Mouse (Mus musculus): Measurements from ENCODE around the gene Inf2. TPM values are rescaled to one million over a fixed set of nuclear protein-coding genes. Genes with fewer than 3 reads are reported as not detected.
A peak's percentile ranks its signal among the peaks of the same experiment; 100 is the strongest.

Gene Inf2
- total RNA-seq, 2 experiments from 2014 or later, result 7.8 to 18.1 TPM

- peak; percentile 53 for ATAC-seq (replicated peaks; ENCODE audit: poor library complexity, severe bottlenecking)
These were observed 5.6 kb downstream of the Inf2 start for GRCm38 (mm10) chr12:112593951-112594915.

GRCm38 (mm10) chr12:112594989-112595388, 6.4 kb downstream of the Inf2 start:
- ATAC-seq (replicated peaks; ENCODE audit: poor library complexity, severe bottlenecking), result no peak

- ATAC-seq (replicated peaks; ENCODE audit: poor library complexity, severe bottlenecking), result no peak
These were observed 7.0 kb downstream of the Inf2 start for GRCm38 (mm10) chr12:112595626-112596025.

DNA sequence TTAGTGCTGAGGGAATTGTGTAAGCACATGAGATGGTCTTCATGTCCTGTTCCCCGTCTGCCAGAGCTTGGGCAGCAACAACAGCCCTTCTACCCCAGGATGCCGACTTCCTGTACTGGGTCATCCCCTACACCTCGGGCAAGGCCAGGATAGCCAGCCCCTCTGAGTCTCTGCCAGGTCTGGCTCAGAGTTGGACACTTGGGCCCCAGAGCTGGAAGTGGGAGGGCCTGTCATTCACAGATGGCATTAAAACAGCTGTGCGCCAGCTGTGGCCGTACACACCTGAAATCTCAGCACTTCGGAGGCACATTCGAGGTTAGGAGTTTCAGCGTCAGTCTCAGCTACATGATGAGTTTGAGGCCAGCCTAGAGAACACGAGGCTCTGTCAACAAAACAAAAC, 7.9 kb downstream of the Inf2 start:
- no peak for ATAC-seq (replicated peaks; ENCODE audit: poor library complexity, severe bottlenecking)

DNA sequence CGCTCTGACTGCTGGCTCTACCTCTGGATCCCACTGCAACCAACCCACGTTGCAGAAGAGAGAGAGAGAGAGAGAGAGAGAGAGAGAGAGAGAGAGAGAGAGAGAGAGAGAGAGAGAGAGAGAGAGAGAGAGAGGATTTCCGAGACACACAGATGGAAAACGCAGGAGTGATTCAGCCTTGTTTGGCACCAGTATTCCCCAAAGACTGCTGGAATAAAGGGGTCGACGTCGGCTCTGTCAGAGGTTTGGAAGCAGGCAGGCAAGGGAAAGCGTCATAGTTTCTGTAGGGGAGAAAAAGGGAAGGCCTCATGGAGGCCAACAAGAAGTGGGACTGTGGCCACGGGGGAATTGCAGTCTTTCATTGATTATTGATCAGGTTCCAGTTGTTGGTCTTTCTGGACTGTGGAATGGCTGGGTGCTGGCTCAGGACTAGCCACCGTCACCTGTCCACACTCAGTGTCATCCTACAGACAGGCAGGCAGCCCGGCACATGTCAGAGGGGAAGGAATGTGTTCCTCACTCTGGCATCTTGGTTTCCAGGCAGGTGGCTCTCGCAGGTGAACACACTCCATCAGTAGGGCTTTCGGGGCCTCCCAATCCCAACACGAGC, 8.4 kb downstream of the Inf2 start:
- no peak for ATAC-seq (replicated peaks; ENCODE audit: poor library complexity, severe bottlenecking)

DNA sequence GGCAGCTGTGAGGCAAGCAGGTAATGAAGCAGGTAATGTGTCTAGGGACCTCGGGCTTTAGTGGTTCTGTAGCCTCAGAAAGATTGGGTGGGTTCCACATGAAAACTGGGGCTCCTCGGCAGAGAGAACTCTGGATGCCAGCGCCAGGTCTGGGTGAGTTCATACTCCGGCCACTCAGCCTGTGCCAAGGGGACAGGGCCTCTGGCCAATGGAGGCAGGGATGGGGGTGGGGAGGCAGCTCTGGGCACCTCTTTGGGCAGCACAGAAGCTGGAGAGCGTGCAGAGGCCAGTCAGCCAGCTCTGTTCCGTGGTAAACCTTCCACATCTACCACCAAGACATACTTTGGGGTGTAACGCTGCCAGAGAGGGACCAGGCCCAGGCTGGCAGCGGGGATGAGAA, 9.0 kb downstream of the Inf2 start:
- no peak for ATAC-seq (replicated peaks; ENCODE audit: poor library complexity, severe bottlenecking)

DNA sequence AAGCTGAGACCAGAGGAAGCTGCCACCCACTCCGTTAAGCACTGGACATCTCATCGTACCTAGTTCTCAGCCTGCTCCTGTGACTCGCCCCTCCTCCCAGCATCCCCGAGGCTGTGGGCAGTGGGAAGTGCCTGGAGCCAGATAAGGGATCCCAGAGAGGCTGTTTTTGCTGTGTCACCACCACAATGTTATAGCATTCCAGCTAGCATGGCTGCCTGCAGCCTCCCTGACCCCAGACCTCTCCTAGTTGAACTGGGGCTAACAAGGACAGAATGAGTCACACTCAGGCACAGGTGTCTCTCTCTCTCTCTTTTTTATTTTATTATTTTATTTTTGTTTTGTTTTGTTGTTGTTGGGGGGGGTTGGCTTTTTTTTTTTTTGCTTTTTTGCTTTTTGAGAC, 10.6 kb downstream of the Inf2 start:
- ATAC-seq (replicated peaks; ENCODE audit: poor library complexity, severe bottlenecking), result peak; percentile 47

- no peak for ATAC-seq (replicated peaks; ENCODE audit: poor library complexity, severe bottlenecking)
These were observed 11.5 kb downstream of the Inf2 start for GRCm38 (mm10) chr12:112599942-112600611.

GRCm38 (mm10) chr12:112604022-112604421, 15.4 kb downstream of the Inf2 start:
- no peak for ATAC-seq (replicated peaks; ENCODE audit: poor library complexity, severe bottlenecking)

DNA sequence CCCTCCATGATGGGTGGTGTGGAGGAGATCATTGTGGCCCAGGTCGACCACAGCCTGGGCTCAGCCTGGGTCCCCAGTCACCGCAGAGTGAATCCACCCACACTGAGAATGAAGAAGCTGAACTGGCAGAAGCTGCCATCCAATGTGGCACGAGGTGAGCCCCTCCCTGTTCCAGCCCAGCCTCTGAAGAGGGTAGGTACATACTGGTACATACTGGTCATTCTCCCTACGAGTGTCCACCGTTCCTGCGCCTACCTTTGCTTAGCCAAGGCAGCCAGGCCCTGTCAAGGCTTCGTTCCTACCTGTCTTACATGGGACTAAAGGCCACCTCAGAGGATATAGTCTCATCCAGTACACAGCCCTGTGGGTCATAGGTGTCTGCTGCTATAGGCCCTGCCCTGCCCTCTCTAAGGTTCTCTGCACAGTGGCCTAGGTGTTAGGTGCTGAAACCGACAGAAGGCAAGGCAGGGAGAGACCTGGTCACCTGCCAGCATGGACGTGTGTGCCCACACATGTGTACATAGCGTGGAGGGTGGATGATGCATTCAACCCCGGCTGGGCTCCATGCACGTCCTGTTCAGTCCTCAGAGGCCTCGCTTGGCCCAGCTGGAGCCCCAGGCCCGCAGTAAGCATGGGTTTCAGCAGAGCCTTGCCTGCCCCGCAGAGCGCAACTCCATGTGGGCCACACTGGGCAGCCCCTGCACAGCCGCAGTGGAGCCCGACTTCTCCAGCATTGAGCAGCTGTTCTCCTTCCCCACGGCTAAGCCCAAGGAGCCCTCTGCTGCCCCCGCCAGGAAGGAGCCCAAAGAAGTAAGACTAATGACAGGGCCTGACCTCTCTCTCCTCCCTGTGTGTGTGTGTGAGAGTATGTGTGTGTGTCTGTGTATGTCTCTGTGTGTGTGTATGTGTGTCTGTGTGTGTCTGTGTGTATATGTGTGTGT, 16.4 kb downstream of the Inf2 start:
- peak; percentile 75 for ATAC-seq (replicated peaks; ENCODE audit: poor library complexity, severe bottlenecking)

GRCm38 (mm10) chr12:112605766-112606165, 17.2 kb downstream of the Inf2 start:
- peak; percentile 85 for ATAC-seq (replicated peaks; ENCODE audit: poor library complexity, severe bottlenecking)

DNA sequence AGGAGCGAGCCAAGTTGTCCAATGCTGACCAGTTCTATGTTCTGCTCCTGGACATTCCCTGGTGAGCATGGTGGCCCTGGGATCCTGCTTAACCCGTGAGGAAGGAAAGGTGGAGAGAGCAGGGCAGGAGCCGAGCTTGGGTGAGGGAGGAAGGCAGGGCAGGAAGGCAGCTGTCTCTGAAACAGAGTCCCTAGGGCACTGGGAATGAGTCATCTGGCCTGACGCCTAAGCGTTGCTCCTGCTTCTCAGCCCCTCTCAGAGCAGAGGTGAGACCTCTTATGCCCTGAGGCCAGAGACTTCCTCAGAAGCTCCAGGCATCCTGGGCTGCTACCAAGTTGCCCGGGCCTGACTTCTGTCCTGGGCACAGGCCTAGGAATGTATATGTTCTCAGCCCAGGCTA, 18.4 kb downstream of the Inf2 start:
- ATAC-seq (replicated peaks; ENCODE audit: poor library complexity, severe bottlenecking), result no peak

GRCm38 (mm10) chr12:112609031-112609430, 20.4 kb downstream of the Inf2 start:
- ATAC-seq (replicated peaks; ENCODE audit: poor library complexity, severe bottlenecking), result no peak

- ATAC-seq (replicated peaks; ENCODE audit: poor library complexity, severe bottlenecking), result no peak
These were observed 28.1 kb downstream of the Inf2 start for GRCm38 (mm10) chr12:112616668-112617067.

- peak; percentile 47 for ATAC-seq (replicated peaks; ENCODE audit: poor library complexity, severe bottlenecking)
These were observed 28.6 kb downstream of the Inf2 start for GRCm38 (mm10) chr12:112617184-112617583.

GRCm38 (mm10) chr12:112617898-112618380, 29.4 kb downstream of the Inf2 start:
- peak; percentile 36 for ATAC-seq (replicated peaks; ENCODE audit: poor library complexity, severe bottlenecking)

- ATAC-seq (replicated peaks; ENCODE audit: poor library complexity, severe bottlenecking), result peak; percentile 10
These were observed 30.5 kb downstream of the Inf2 start for GRCm38 (mm10) chr12:112618981-112619685.

DNA sequence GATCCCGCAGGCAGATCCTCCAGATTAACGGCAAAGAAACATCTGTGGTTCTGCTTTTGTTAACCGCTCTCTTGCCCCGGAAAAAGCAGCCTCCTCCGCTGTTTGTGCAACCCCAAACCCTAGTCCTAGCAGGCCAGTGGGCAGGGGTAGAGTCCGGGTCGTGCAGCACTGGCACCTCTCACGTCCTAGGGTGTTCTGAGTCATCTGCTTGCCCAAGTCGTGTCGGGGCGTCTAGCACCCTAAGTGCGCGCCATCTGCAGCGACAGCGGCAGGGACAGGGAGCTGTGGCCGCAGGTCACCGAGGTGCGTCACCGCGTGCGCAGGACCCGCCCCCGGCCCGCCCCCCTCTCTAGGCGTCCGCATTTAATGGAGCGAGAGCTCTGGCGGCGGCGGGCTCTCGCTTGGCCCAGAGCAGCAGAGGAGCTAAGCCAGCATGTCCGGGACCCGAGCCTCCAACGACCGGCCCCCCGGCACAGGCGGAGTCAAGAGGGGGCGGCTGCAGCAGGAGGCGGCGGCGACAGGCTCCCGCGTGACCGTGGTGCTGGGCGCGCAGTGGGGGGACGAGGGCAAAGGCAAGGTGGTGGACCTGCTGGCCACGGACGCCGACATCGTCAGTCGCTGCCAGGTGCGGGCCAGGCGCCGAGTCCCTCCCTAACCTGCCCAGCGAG, 31.2 kb downstream of the Inf2 start, which contains the start of gene Adssl1:
Gene Adssl1, plus strand, starts transcription at position 360 of the 668 bp plus-strand sequence.
- ATAC-seq (replicated peaks; ENCODE audit: poor library complexity, severe bottlenecking), result peak; percentile 59
